Mouse (Mus musculus): ENCODE data around the gene Dhrs13.

Dhrs13 gene

DNA sequence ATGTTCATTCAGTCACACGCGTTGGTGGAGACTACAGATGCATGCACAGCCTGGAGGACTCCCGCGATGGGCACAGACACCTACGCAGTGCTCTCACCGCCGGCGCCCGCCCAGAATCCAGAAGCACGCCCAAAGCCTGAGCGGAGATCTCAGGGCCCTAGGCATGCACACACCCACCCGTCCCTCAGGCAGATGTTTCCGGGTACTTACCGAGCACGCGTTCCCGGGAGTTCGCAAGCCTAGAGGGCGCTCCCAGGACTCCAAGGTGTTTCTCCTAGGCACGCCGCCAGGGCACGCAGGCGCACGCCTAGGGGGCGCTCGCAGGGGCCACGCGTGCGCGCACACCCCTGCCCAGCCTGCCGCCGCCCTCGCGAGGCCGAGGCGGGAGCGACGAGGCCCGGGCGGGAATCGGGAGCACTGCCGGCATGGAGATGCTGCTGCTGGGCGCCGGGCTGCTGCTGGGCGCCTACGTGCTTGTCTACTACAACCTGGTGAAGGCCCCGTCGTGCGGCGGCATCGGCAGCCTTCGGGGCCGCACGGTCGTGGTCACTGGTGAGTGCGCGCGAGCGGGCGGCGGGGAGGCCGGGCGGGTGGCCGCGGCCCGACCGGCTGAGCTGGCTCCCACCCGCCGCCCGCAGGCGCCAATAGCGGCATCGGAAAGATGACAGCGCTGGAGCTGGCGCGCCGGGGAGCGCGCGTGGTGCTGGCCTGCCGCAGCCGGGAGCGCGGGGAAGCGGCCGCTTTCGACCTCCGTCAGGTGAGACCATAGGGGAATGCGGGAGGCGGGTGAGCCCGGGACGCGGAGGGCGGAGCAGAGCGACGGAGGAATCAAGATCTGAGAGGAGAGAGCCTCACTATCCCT lies at the start of gene Dhrs13:
TSS of gene Dhrs13 (plus strand) at position 334 of the 862 bp plus-strand sequence.
- peak; percentile 81 to 89 for DNase-seq (ENCODE audit: low spot score in 2 of 2)

DNA sequence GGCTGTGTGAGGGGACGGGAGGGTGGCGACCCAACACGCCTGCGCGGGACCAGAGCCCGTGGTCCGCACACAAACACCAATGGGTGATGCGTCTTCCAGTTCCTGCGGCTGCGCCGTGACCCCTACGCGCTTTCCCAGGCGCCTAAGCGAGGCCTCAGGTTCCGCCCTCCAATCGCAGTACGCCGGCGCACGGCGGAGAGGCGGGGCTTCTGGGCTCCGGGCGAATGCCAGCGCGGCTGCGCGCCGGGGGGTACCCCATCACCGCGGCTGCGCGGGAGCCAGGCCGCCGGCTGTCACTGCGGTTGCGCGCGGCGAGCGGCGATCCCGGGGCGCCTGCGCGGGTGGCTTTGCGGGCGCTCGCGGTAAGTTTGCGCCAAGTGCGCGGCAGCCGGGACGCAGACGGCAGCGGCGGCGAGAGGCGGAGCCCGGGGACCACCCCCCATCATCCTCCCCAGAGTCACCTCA lies 49.6 kb upstream of the Dhrs13 start, which contains the start of gene Phf12:
TSS of gene Phf12 (plus strand) at position 314 of the 465 bp plus-strand sequence.
- peak; percentile 100 for DNase-seq (ENCODE audit: low spot score in 2 of 2)

- DNase-seq (ENCODE audit: low spot score in 2 of 2): peak; percentile 62 to 79
Observed at GRCm38 (mm10) chr11:77983191-77983936, 48.7 kb upstream of the Dhrs13 start.

GRCm38 (mm10) chr11:77983937-77984835 lies 47.9 kb upstream of the Dhrs13 start:
- peak; percentile 63 for DNase-seq (ENCODE audit: low spot score in 2 of 2)

DNA sequence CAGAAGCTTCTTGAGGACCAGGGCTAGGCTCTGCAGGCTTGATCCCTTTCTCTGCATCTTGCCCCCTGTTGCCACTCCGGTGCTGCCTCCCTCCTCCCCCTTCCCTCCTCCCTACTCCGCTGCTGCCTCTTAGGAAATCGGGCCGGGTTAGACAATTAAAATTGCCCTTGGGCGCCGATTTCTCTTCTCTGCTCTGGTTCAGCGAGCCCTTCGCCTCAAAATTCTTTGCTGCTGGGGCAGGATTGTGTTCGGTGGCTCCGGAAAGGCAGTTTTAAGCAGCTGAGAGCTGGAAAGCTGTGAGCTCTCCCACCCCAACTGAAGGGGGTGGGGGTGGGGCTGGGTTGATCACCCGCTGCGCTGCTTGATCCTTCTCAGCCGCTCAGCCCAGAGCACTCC lies 47.2 kb upstream of the Dhrs13 start:
- DNase-seq (ENCODE audit: low spot score in 2 of 2): peak in 1 of 2 experiments; percentile 55

- no peak for DNase-seq (ENCODE audit: low spot score in 2 of 2)
Observed at GRCm38 (mm10) chr11:77985541-77986065, 46.5 kb upstream of the Dhrs13 start.

- no peak for DNase-seq (ENCODE audit: low spot score in 2 of 2)
Observed at GRCm38 (mm10) chr11:77989071-77989690, 42.9 kb upstream of the Dhrs13 start.

DNA sequence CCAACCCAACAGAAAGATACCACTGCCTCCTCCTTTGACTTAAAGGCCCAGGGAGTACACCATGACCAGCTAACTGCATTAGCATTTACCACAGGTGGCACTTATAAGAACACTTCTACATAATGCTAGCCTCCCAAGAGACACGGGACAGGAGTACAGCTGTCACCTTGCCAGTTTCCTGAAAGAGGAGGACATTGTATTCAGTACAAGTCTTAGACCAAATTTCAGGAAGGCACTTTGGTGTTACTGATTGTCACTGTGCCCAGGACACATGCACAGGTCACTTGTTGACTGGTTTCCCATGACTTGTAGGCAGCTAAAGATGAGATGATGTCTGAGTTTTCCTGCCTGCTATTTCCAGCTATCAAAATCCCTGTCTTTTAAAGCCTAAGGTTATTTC lies 36.5 kb upstream of the Dhrs13 start:
- no peak for DNase-seq (ENCODE audit: low spot score in 2 of 2)

DNA sequence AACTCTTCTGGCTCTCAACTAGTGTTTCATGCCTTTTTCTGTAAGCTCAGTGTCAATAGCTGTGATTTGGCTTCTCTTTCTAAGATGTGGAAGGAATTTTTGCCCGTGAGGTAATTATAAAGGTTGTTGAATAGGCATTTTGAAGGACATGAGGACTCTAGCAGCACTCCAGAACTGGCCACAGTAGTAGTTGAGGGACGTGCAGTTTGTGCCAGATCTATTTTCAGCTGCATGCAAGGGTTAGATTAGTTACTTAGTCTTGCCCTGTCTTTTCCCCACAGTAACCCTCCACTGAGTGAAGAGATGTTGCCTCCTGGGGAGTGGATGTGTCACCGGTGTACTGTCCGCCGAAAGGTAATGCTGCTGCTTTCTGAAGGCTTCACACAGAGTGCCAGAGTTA lies 25.6 kb upstream of the Dhrs13 start:
- DNase-seq (ENCODE audit: low spot score in 2 of 2): no peak

- peak in 1 of 2 experiments; percentile 63 for DNase-seq (ENCODE audit: low spot score in 2 of 2)
Observed at GRCm38 (mm10) chr11:78019676-78020075, 12.4 kb upstream of the Dhrs13 start.

- DNase-seq (ENCODE audit: low spot score in 2 of 2): no peak
Observed at GRCm38 (mm10) chr11:78023607-78024006, 8.5 kb upstream of the Dhrs13 start.

DNA sequence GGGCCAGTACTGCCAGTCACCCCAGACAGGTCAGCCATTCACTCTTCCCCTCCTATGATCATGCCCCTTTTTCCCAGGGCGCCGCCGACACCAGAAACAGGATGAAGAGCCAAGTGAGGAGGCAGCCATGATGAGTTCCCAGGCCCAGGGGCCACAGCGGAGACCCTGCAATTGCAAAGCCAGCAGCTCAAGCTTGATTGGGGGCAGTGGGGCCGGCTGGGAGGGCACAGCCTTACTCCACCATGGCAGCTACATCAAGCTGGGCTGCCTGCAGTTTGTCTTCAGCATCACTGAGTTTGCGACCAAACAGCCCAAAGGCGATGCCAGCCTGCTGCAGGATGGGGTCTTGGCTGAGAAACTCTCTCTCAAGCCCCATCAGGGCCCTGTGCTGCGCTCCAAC lies 2.8 kb upstream of the Dhrs13 start:
- no peak for DNase-seq (ENCODE audit: low spot score in 2 of 2)

GRCm38 (mm10) chr11:78030600-78030999 lies 1.5 kb upstream of the Dhrs13 start:
- DNase-seq (ENCODE audit: low spot score in 2 of 2): no peak

- no peak for DNase-seq (ENCODE audit: low spot score in 2 of 2)
Observed at GRCm38 (mm10) chr11:78031389-78031788, 691 bp upstream of the Dhrs13 start.

GRCm38 (mm10) chr11:78032809-78033195 lies 722 bp downstream of the Dhrs13 start:
- no peak for DNase-seq (ENCODE audit: low spot score in 2 of 2)

GRCm38 (mm10) chr11:78033931-78034617 lies 2.0 kb downstream of the Dhrs13 start:
- DNase-seq (ENCODE audit: low spot score in 2 of 2): no peak

DNA sequence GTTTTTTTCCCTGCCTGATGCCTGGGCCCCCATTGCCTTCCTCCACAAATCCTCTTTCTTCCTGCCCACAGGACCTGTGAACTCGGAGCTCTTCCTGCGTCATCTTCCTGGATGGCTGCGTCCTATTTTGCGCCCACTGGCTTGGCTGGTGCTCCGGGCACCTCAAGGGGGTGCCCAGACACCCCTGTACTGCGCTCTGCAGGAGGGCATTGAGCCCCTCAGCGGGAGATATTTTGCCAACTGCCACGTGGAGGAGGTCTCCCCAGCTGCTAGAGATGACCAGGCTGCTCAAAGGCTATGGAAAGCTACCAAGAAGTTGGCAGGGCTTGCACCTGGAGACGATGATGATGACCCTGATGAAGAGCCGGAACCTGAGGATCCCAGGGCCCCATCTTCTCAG lies 4.7 kb downstream of the Dhrs13 start:
- DNase-seq (ENCODE audit: low spot score in 2 of 2): no peak

GRCm38 (mm10) chr11:78037831-78038752 lies 6.0 kb downstream of the Dhrs13 start, which contains the start of gene Flot2:
Flot2 (plus strand) TSS chr11:78037931.
- DNase-seq (ENCODE audit: low spot score in 2 of 2): peak in 1 of 2 experiments; percentile 29

- no peak for DNase-seq (ENCODE audit: low spot score in 2 of 2)
Observed at GRCm38 (mm10) chr11:78040878-78041277, 8.8 kb downstream of the Dhrs13 start.
